Mouse (Mus musculus) C2C12 (cell line): ENCODE measurements at regions not wholly inside any gene's neighbourhood (a gene's known extent, or its start where the extent isn't known, plus 50 kb on each side); places are given as distances from the start of the nearest gene placed in this dataset.

ENCODE experiments used
- CTCF ChIP-seq: IDR thresholded peaks from one replicate; pipeline ENCODE4 v1.5.1; 2011; ENCODE audit not compliant: control insufficient read depth, insufficient read depth, insufficient read length
- USF1 ChIP-seq: IDR thresholded peaks from one replicate; pipeline ENCODE4 v1.6.1; 2011; ENCODE audit warnings: low read depth, mild to moderate bottlenecking, control low read depth, moderate library complexity

DNA sequence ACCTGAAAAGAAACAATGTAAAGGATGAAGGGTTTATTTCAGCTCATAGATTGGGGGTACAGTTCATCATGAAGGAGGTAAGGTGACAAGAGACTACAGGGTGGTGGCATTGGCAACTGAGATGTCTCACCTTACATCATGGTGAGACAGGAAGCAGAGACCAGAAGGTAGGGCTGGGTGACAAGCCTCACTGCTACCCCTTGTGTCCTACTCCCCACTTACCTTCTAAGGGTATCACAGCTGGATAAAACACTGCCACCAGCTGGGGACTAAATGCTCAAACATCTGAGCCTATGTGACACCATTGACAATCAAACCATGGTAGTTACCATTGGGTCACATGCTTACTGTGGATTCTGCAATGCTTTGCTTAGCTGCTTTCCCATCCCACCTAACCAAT lies 107.0 kb downstream of the Icos start:
- TF ChIP-seq CTCF (no peak), USF1 (no peak)
